Mouse (Mus musculus) MEL (cell line): ENCODE measurements around the gene Fam192a.

ENCODE experiments used
- ETS1 ChIP-seq: IDR thresholded peaks from 2 replicates; pipeline ENCODE4 v1.6.1; 2012; ENCODE audit warnings: low read depth, mild to moderate bottlenecking, inconsistent platforms, low read length, improper control_type of control experiment, moderate library complexity
- GATA1 ChIP-seq: IDR thresholded peaks from 2 replicates; pipeline ENCODE4 v1.6.1; 2011; ENCODE audit warnings: low read depth, low read length, improper control_type of control experiment
- POLR2A ChIP-seq, 2 experiments: IDR thresholded peaks; 2 replicates each; pipeline ENCODE4 v1.6.1; 2011 to 2012; ENCODE audit warnings: low read length in 2 of 2, mild to moderate bottlenecking in 2 of 2, control low read depth in 1 of 2, improper control_type of control experiment in 1 of 2, low read depth in 1 of 2, moderate library complexity in 1 of 2; ENCODE audit not compliant: control insufficient read depth in 1 of 2, insufficient read depth in 1 of 2, poor library complexity in 1 of 2
- SMC3 ChIP-seq: IDR thresholded peaks from 2 replicates; pipeline ENCODE4 v1.6.1; 2011; ENCODE audit warnings: low read depth, low read length, improper control_type of control experiment

- no peak for TF ChIP-seq GATA1
- no peak for TF ChIP-seq POLR2A (IDR thresholded peaks at IDR 0.05; ENCODE audit: control insufficient read depth in 1 of 2, insufficient read depth in 1 of 2, low read depth in 1 of 2, low read length in 2 of 2, poor library complexity in 1 of 2)
- 0 out of 2 replicates have a peak, but pooled peaks have one; percentile 12 for TF ChIP-seq ETS1
- peak; percentile 75 for TF ChIP-seq SMC3
These were observed 17.5 kb downstream of the Fam192a start for GRCm38 (mm10) chr8:94584238-94584817.
